Mouse (Mus musculus) kidney, adult 11 months (tissue): ENCODE results near the gene Csnk2a2.

ENCODE experiments used
- DNase-seq: peaks from one replicate; pipeline ENCODE4 v3.0.0; 2022

Gene Csnk2a2

DNA sequence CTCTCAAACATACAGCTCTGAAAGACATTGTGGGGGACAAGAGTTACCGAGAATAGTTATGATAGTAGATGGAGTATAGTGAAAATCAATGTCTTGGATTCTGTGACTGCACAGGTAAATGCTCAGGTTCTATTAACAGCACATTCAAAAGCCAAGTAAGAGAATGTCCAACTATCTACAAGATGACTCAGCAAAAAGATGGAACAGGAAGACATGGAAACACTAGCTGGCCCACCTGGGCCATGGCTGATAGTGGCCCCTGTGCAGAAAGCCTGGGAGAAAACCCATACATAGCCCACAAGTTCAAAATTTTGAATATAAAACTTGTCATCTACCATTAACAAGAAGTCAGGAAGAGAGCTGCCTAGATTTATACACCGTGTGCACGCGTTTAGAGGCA lies 19.8 kb downstream of the Csnk2a2 start:
- no peak for DNase-seq

- DNase-seq: no peak
These were observed 20.8 kb downstream of the Csnk2a2 start for GRCm38 (mm10) chr8:95468995-95469394.

DNA sequence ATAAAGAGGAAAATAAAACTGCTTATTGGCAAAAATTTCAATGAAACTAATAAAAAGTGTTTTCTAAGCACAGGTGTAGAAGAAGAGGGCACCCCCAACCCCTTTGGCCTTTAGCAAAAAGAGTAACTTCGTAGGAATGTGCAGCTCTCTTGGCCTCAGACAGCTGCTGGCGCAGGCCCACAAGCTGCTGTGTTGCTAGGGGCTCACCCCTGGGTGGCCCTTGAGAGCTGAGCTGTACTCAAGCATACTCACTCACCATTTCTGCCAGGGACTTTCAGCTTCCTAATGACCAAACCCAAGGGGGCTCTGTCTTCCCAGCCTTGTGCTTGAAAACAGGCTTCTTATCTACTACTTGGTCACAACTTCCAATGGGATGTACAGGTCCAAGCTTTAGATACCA lies 23.3 kb downstream of the Csnk2a2 start:
- DNase-seq: no peak

- no peak for DNase-seq
These were observed 37.3 kb downstream of the Csnk2a2 start for GRCm38 (mm10) chr8:95452518-95452917.

GRCm38 (mm10) chr8:95450271-95450670 lies 39.6 kb downstream of the Csnk2a2 start:
- DNase-seq: peak; percentile 84

- no peak for DNase-seq
These were observed 42.2 kb downstream of the Csnk2a2 start for GRCm38 (mm10) chr8:95447661-95448060.

DNA sequence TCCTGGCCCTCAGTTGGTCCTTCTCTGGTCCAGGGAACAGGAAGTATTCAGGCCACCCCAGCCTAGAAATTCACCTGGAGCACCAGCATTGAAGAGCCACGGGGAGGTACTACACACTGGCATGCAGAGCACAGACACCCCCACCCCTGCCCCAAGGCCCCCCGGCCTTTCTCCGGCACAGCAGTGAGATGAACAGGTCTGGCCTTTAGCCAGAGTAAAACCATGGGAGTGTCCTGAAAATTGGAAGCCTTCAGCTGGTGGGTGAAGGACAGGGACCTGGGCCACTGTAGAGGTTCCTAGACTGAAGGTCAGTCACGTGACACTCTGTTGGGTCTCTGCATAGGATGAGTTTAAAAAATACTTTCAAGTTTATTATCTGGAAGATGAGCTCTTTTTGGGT lies 44.8 kb downstream of the Csnk2a2 start:
- no peak for DNase-seq

DNA sequence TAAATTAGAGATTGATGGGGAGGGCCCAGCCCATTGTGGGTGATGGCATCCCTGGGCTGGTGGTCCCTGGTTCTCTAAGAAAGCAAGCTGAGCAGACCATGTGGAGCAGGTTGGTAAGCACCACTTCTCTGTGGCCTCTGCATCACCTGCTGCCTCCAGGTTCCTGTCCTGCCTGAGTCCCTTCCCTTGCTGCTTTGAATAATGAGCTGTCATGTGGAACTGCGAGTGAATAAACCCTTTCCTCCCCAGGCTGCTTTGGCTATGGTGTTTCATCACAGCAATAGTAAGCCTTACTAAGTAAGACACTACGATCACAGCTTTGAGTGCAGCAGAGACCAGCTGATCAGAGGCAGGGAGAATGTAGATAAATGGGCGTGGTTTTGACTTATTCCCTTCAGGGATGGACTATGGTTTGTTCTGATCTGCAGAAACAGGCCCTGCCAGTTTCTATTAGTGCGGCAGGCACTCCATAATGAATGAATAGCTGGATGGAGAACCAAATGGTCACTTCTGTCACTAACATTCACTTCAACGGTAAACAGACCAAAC lies 48.3 kb downstream of the Csnk2a2 start:
- DNase-seq: no peak

GRCm38 (mm10) chr8:95440168-95440709 lies 49.6 kb downstream of the Csnk2a2 start:
- no peak for DNase-seq

DNA sequence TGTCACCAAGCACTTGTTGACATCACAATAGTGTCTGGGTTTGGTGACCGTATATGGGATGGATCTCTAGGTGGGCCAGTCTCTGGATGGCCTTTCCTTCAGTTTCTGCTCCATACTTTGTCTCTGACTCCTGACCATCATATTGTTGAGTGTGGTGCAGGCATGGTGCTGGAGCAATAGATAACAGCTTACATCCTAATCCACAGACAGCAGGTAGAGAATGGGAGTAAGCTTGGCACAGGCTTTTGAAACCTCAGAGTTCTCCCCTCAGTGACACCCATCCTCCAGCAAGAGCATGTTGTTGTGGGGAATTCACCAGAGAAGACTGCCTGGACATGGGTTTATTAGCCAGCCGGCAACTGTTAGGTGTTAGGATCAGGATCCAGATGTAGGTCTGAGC lies 50.4 kb downstream of the Csnk2a2 start:
- DNase-seq: no peak

GRCm38 (mm10) chr8:95437341-95437992 lies 52.4 kb downstream of the Csnk2a2 start:
- DNase-seq: no peak

DNA sequence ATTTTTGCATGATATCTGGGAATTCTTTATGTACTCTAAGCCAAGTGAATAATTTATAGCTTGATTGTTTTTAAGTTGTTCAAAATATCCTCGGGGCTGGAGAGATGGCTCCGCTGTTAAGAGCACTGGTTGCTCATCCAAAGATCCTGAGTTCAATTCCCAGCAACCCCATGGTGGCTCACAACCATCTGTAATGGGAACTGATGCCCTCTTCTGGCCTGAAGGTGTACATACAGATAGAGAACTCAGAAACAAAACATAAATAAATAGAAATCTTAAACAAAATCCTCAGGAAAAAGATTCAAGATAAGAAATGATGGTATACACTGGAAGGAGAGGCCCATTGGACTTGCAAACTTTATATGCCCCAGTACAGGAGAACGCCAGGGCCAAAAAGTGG lies 53.9 kb downstream of the Csnk2a2 start:
- DNase-seq: no peak

- DNase-seq: no peak
These were observed 54.4 kb downstream of the Csnk2a2 start for GRCm38 (mm10) chr8:95435471-95435870.

DNA sequence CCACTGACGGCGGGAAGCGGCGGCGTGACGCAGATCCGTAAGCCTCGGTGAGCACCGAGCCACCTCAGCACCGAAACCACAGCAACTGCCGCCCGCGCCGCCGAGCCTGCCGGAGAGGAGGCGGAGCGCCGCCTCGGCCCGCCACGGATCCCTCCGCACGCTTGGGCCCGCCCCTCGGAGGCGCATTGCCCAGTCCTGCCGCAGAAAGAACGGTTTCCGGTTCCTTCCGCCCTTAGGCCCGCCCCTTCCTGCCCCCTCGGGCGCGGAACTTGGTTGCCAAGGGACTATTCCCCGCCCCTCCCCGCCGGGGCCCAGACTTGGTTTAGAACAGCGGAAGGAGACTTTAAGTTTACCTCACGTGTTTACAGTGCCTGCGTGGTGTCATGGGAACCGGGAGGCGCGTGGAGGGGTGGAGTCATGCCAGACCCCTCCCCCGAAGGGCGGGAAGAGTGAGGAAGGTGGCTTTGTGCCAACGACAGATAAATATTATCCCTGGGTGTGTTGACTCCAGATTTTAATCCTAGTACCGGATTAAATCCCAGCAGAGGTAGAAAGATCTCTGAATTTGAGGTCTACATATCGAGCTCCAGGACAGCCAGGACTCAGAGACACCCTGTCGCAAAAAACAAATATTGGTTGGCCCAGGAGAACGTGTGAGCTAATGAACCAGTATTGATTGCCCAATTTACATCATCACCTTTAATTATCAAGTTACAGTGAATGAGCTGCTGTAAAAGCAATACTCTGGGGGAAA lies 55.0 kb downstream of the Csnk2a2 start, which contains the start of gene Cfap20:
Cfap20 (minus strand) TSS at position 184 of the 754 bp plus-strand sequence.
- DNase-seq: peak; percentile 99

DNA sequence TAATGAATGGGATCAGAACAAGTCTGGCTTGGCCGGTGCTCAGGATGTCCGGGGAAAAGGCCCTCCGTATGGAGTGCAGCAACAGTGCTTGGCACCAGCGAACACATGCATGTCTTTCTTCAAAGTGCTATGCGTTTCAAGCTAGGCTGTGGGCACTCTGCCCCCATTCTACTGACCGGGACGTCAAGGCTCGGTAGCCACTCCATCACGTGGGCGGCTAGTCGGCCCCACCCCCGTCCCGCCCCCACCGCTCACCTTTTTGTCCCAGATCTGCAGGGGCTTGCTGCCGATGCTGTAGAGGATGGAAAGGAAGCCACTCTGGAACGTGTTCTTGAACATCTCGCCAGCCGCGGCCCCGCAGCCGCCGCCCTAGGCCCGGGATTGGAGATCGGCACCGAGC lies 55.6 kb downstream of the Csnk2a2 start:
- DNase-seq: no peak

GRCm38 (mm10) chr8:95433124-95433523 lies 56.7 kb downstream of the Csnk2a2 start:
- DNase-seq: no peak

DNA sequence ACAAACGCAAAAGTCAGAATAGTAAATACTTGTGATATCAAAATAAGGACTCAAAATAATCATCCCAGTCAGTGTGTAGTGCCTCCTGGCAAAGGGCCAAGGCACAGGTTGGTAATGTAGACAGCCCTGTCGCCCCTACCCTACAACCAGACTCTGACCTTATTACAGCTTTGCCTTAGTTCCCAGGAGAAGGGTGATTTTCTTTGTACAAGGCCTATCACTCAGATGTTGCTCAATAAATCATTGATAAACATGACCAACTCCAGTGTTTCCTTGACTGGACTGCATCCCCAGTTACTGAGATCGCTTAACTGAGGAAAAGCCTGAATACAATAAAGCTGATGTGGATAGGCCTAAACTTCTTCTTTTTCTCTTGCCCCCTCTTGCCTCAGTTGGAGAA lies 57.4 kb downstream of the Csnk2a2 start:
- no peak for DNase-seq

- peak; percentile 72 for DNase-seq
These were observed 59.9 kb downstream of the Csnk2a2 start for GRCm38 (mm10) chr8:95429945-95430344.

- peak; percentile 60 for DNase-seq
These were observed 62.0 kb downstream of the Csnk2a2 start for GRCm38 (mm10) chr8:95427594-95428535.

DNA sequence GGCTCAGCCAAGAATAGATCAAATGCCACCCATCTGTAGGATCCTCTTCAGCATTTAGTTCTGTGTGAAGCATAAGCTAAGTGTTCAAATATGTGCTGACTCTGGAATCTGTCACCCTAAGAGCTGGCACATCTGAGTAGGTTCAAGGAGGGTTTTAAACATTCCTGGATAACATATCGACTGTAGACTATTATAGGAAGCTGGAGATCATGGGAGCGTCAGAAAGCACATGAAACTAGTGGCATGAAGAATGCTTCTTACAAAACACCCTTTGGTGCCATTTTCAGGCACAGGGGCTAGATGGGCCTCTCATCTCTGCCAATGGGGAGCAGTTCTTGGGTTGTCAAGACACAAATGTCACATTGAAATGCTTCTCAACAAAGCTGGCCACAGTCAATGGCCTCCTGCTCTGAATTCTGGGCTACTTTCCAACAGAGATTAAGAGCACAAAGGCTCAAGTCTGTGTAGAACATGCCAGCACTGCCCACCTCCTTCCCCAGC lies 63.0 kb downstream of the Csnk2a2 start:
- peak; percentile 24 for DNase-seq

DNA sequence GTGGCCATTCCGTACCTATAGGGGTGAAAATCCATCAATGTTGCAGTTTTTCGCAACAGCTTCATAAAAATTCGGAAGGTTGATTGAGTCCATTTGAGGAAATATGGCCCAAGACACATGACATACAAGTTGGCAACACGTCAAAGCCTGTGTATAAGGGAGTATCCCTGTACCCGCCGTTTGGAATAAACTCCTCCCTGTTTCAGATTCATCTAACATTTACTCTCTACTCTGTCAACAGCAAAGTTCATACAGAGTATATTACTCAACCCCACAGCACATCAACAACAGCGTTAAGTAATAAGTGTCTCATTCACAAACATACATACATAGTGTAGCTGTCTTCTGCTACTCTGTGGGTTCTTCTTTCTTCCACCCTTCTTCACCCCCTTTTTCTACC lies 65.2 kb downstream of the Csnk2a2 start:
- DNase-seq: no peak

DNA sequence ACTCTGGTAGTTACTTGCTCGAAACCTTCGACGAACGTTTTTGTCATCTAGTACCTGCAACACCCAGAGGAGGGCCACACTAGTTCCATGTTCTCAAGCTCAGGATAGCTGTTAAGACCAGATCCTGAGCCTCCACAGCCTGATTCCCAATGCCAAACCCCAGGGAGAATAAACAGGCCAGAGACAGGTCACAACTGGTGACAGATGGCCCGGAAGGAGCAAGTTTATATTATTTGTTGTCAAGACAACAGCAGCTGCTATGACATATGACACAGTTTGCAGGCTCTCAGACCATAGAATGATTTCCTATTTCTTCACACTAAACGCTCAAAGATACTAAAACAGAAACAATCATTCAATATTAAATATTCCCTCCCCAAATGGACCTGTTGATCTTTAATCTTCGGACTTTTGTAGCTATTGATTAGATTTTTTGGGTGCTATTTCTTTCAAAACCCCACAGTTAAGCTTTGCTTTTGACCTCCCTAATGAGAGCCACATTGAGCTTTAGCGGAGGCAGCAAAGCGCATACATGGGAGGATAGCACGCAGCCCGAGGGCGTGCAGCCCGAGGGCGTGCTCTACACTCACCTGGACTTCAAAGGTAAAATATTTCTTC lies 67.5 kb downstream of the Csnk2a2 start:
- DNase-seq: no peak
